Mouse (Mus musculus) brain, adult 2 months (tissue): ENCODE measurements around the gene Nav3.

Source experiments
- DNase-seq: peaks from one replicate; pipeline ENCODE4 v3.0.0; 2011; ENCODE audit warnings: low read depth, low spot score

Nav3 gene

DNA sequence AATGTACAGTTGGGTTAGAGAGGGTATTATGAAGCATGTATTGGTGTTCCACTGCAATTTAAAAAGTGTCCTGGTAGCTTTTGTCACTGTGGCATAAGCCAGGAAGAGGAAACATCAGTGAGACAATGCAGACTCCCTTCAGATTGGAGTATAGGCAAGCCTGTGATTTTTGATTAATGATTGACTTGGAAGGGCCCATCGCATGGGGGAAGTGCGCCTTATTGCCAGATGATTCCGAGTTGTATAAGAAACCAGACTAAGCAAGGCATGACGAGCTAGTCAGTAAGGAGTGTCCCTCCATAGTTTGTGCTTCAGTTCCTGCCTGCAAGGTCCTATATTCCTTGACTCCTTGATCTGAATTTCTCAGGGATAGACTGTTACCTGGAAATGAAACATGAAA lies 608.4 kb downstream of the Nav3 start:
- no peak for DNase-seq

DNA sequence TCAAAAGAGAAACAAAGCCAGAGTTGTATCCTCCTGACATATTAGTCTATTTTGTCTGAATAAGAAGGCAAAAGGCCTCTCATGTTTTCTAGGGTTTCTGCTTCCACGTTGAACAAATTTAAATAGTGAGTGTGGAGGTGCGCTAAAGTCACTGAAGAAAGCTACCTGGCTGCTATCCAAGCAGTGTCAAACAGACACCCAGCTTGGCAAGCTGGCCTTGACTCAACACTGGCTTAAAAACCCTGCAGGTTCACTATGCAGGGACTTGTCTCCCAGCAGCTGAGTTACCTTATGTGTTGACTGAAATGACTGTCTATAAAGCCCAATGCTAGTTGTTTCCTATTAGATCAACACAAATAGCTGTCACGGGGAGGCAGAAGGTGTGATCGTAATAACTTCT lies 612.3 kb downstream of the Nav3 start:
- DNase-seq: peak; percentile 57

DNA sequence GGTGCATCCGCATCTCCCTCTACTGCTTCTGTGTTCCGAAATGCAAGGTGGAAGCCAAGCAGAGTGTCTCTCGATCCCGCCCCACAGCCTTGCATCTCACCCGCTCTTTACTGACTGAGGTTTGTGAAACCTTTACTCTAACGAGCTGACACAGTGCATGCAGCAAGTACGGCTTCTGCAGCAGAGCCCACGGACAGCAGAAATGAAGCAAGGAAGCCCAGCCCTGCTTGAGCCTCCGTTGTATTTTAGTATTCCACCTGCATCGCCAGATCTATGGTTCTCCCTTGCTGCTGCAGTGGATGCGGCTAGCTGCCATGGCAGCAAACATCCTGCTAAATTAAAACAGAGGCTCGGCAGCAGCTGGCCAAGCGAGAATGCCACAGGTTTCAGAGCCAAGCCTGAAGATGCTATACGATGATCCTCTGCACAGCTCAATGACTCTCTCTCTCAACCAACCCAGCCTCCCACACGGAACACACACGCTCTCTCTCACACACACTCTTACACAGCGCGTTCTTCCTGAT lies 623.2 kb downstream of the Nav3 start:
- peak; percentile 88 for DNase-seq

DNA sequence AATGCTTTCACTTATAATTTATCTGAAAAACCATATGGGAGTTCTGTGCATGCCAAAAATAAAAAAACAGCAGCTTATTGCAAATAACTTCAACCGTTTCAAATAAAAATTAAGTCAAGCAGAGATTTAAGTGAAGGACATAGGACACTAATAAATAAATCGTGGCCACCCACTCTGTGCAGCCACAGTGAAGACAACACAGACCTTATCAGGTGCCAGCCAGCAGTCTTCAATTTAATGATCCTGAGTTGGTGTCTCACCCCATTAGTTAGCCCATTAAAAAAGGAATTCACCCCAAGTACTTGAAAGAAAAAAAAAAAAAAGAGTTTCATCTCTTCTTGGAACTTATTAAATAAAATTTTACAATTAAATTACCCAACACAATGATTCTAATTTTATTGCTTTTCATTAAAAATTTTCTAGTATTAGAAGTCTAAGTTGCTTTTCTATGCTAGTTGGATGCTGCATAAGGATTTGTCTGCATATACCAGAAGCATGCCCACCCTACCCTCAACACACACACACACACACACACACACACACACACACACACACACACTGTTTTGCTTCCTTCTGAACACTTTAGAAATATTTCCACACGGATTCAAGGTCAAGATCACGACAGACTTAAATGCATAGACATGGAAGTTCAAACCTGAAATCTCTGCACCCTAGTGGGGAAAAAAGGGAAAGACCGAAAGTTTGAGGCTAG lies 649.1 kb downstream of the Nav3 start:
- no peak for DNase-seq

DNA sequence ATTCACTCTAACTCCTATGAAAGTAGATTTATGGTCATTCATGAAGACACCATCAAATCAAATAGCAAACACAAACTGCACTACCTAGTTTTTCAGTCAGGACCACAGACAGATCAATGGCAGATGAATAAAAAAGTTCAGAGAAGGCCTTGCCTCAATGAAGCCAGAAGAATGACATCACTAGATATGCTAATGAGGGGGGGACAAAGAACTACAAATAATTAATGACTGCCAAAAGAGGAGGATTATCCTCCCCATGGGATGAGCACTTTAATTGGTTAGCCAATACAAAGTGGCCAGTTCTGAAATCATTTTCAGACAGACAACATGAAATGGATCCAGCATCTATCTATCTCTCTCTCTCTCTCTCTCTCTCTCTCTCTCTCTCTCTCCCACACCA lies 652.6 kb downstream of the Nav3 start:
- no peak for DNase-seq

DNA sequence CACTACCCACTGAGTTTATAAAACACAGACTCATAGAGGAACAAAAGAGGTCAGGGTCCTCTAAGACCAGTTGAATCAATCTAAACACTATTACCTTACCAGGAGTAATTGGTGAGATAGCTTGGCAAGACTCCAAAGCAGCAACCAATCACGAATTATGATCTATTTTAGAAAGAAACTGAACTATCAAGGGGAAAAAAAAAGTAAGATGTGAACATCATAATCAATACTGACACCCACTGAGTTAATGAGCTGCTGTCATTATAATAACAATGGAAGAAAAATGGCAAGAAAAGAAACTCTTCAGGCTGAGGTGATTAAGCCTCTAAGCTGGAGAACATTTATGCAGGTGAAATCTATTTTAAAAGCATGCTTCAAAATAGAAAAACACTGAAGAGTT lies 653.8 kb downstream of the Nav3 start:
- no peak for DNase-seq

DNA sequence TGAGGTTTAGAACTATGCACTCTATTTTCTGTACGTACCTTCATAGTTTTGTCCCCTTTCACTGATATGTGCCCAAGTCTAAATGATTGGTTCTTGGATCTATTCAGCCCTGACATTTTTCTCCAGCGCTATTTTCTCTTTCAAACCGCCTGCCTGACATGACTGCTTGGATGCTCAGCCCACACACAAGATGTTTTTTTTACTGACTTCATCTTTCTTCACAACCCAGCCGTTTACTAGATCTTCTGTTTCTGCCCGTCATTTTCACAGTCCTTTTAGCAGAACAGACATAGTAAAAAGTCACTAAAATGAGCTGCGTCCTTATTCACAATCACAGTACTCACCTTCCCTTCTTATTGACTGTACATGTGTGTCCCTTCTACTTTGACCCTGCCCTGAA lies 656.8 kb downstream of the Nav3 start:
- DNase-seq: peak; percentile 77

DNA sequence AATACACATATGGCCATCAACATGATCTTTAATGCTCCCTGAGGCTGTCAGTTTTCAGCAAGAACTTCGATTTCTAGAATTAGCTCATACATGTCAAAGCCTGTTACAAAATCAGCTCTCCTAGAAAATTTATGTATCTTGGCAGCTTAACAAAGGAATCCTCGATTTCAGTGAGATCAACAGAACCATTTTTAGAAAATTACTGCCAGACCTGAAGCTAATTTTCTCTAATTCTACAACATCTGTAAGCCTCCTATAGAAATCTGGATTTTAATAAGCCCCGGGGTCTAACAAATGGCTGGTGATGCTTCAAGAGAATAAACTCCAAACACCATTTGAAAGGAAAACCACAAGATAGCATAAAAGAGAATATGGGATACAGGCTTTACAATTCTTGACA lies 659.0 kb downstream of the Nav3 start:
- peak; percentile 25 for DNase-seq

DNA sequence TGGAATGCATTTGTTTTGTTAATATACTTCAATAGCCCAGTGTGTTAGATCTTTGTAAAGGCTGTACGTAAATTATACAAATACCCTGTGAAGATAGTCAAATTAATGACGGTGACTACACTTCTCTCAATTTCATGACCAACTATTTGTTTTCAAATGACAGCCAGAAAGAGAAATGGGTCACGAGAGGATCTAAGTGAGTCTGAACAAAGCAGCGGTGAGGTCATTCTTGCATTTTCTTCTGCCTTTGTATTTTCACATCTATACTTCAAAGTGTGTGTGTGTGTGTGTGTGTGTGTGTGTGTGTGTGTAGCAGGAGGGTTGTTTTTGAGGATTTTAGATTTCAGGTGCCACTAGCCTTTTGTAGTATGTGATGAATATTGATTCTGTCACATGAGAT lies 662.5 kb downstream of the Nav3 start:
- no peak for DNase-seq

DNA sequence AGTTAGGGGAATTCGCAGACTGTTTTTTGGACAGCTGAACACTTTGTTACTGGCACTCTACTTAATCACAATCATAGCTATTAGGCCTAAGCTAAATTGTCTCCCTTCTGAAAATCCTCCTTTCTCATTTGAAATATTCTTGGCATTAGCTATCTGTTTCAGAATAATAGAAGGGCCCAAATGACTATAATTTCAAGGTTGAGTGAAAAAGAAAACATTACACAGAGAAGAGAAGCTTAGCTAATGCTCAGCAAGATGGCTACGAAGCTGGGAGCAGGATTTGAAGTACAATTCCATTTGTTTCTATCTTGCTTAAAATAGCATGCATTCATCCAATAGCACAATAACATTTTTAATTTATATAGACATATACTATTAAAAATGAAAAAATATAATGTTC lies 667.3 kb downstream of the Nav3 start:
- DNase-seq: no peak

DNA sequence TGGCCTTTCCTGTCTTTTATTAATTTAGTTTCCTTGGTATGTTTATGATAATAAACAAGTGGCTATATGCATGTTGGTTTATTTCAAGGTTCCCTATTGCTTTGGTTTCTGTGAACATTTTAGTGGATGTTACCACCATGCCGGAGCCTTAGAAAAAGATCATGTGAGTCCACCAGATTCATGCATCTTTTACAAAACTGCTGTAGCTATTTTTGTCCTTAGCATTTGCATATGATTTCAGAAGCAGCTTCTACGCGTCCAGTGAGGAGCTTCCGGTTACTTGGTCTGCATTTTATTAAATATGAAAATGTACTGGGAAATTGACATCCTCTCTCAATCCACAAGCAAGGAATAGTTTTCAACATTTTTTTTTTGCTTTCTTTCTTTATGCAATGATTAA lies 676.9 kb downstream of the Nav3 start:
- peak; percentile 41 for DNase-seq

DNA sequence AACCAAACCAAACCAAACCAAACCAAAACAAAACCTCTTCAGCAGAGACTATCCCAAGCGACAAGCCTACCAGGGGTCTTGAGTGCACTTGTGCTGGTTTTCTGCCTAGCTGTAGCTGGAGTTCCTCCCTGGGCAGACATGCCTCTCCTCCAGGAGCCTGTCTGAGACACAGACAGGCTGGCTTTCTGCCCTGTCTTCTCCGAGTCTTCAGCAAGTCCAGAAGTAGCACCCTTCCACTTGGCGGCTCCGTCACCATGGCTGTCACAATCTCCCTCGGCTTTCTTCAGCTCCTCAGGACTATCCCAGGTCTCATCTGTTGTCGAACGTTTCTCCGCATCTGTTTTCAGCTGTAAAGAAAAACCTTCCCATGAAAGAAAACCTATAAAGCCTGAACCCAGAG lies 686.9 kb downstream of the Nav3 start:
- peak; percentile 56 for DNase-seq

DNA sequence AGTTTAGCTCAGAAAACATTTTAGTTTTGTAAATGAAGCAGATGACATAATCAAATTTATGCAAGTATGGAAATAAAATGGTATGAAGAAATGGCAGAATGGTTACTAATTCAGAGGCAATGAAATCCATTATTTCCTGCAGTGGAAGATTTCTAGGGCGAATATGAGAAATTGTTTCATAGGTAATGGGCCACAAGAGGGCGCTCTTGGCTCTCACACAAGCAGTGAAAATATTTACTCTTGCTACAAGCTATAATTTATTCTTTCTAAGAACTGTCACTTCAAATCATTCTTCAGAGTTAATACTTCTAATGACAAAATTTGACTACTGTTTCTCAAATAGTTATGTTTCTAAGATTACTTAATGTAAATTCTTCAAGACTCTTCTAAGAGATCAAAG lies 690.4 kb downstream of the Nav3 start:
- peak; percentile 93 for DNase-seq

DNA sequence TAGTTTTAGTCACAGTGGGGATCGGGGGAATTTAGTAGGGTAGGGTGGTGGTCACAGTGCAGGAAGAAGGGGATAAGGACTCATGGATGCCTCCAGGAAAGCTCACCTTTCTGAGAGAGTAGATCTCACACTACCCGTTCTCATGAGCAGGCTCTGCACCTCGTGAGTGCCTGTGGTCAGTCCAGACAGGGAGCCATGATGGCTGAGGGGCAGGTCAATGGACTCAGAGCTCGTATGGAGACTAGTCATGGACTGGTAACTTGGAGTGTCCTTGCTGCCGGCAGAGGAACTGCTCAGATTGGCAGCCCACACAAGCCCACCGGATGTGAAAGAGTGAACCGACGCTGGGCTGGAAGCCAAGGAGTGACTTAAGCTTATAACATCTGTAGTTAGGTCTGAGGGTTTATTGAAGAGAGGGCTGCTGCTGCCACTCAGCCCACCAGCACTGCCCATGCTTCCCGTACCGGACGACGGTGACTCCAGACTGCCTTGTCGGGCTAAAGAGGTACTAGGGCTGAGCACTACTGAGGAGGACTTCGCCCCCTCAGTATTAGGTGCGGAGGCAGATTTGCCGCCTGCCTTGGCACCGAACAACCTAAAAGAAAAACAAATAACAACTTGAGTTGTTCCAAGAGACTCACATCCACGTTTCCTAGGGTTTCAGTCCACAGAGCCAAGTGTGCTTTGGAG lies 691.4 kb downstream of the Nav3 start:
- DNase-seq: no peak

DNA sequence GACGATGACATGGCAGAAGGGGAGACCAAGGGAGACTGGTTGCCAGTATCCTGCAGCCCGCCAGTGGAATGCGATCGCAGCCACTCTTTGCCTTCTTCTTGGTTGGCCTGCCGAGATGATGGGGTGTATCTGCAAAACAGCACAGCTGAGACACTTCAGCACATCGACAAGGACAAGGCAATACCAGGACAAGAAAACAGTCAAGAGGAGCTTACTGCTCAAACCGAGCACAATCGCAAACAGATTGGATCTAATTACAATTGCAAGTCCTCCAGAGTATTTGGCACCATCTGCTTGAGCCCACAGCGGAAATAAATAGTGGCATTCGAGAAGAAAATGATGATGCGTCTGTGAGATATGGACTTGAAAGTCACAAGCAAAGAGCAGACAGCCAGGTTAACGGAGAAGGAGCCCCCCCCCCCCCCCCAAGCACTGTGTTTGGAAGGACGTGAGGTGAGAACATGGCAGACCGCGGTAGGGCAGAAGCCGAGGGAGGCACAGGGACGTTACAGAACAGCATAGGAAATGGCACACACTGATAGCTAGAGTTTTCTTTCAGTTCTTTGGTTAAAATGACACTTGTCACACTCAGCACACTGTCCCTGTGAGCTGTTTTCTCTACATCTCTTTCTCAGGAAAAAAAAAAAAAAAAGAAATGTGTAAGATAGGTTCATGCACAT lies 696.9 kb downstream of the Nav3 start:
- DNase-seq: peak; percentile 82

DNA sequence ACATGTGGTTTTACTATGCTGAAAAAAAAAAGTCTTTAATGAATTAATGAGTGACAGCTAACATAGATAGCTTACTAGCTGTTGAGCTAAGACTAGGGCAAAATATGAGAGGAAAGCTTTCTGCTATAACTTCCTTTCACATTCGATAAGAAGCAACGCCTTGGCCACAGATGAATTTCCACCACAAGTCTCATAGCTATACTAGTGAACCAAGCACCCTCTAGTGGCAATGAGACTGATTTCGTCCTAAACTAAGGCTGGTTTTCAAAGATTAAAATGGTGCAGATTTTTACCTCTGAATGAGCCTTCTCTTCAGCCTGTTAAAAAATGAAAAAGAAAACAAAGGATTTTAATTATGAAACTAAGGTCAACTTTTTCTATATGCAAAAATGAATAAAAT lies 709.1 kb downstream of the Nav3 start:
- peak; percentile 89 for DNase-seq

DNA sequence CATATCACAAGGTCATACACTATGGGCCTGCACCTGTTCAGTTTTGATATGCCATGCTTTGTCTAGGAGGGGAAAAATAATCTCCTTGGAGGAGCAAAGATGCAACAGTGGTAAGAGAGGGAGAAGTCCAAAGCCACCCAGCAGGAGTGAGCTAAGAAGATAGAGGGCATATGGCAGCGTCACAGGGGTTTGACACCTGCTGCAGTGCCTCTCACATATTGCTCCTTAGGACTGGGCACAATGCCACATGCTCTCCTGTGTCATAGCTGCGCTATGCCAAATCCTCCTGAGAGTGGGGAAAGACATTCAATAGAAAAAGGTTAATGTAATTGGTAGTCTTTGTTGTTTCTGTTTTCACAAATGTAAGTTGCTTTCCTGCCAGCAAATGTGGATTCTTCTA lies 714.3 kb downstream of the Nav3 start:
- peak; percentile 98 for DNase-seq

DNA sequence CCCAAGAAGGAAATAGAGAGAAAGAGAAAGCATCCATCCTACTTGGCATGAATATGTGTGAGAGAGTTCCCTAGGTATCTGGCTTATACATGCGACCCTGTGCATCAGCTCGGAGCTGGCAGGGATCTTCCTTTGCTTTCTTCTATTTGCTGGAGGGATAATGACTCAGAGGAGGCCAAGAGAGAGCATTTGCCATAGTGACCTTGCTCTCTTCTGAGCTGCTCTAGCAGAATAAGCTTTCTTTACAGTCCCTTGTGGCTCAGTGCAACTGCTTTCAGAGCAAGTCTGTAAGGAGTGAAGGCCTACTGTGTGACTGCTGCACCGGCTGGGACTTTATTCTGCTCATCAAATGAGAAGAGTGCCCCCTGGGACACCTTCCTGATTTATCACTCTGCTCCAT lies 715.7 kb downstream of the Nav3 start:
- DNase-seq: peak; percentile 72

DNA sequence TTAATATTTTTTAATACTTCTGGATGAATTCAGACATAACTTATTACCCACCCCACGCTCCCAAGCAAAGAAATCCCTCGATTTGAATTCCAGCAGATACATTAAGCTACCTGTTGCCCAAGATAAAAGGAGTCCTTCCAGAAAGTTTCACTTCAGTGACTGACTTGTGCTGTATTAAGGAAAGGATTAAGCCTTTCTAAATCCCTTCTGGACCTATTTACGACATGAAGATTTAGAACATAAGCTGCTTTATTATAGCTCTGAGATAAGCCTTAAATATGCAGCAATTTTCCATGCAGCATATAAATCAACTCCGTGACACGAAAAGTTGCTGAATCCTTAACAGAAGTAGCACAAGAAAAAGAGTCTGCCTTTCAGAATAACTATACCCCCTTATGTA lies 732.4 kb downstream of the Nav3 start:
- DNase-seq: no peak

DNA sequence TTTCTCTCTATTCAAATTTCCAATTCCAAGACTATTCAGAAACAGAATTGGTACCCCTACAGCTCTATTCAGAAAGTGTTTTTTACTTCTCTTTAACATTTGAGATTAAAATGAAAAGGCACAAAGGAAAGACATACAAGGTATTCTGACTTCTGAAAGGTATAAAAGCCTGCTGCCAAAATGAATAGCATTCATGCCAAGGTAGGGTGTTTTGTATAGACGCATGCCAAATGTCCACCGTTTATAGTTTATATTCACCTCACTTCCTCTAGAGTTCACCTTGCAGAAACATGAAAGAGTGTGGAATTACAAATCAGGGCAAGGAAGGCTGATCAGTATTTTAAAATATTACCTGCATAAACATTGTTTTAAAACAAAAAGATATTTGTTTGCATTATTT lies 737.2 kb downstream of the Nav3 start:
- peak; percentile 56 for DNase-seq

DNA sequence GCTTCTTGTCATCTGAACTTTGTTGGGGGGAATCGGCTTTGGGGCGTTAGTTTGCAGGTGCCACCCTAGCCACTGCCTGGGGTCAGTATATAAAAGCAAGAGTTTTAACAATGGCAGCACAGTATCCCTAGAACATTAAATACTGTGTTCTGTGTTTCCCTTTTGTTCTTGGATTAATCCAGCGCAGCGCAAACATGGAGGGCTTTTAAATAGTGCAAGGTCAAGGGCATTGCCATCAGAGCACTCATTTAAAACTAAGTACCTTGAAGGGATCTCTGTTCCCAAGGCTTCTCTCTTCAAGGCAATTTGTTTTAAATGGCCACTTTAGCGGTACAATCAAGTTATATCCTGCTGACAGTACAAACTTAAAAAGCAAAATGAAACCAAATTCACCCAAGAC lies 737.6 kb downstream of the Nav3 start:
- no peak for DNase-seq

DNA sequence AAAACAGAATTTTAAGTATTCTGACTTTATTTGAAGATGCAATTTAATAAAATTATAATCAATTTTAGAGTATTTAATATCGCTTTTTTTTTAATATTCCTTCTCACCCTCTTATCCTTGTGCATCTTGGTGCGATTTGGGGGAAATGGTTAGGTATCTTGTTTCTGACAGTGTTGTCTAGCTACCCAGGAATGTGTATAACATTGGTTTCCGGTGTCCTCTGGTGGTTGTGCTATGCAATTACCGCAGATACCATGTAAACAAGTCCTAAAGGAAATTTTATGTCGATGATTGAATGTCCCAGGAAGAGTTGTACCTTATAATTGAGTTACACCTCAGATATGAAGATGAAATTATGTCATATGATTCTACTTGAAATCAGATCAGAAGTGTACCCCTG lies 743.0 kb downstream of the Nav3 start:
- peak; percentile 92 for DNase-seq
